Mouse (Mus musculus) gastrocnemius, postnatal 36 days (tissue): Measurements from ENCODE around the gene Cdk14. TPM values are rescaled to one million over a fixed set of nuclear protein-coding genes. Genes with fewer than 3 reads are reported as not detected.

ENCODE experiments used
- DNase-seq, 2 experiments: peaks; one replicate each; pipeline ENCODE4 v3.0.0; 2022
- intact Hi-C: fragments of 180-260 bp; cut with DNase I; formaldehyde crosslinking; loops from one replicate; pipeline ENCODE4 v1.15.1; 2025
- total RNA-seq, 2 experiments: library from RNA; stranded (reverse); gene quantifications; 2 replicates each; pipeline ENCODE4 v1.2.3; 2021

Gene Cdk14
- total RNA-seq, 2 experiments from 2014 or later: 4.2 to 4.9 TPM

DNA sequence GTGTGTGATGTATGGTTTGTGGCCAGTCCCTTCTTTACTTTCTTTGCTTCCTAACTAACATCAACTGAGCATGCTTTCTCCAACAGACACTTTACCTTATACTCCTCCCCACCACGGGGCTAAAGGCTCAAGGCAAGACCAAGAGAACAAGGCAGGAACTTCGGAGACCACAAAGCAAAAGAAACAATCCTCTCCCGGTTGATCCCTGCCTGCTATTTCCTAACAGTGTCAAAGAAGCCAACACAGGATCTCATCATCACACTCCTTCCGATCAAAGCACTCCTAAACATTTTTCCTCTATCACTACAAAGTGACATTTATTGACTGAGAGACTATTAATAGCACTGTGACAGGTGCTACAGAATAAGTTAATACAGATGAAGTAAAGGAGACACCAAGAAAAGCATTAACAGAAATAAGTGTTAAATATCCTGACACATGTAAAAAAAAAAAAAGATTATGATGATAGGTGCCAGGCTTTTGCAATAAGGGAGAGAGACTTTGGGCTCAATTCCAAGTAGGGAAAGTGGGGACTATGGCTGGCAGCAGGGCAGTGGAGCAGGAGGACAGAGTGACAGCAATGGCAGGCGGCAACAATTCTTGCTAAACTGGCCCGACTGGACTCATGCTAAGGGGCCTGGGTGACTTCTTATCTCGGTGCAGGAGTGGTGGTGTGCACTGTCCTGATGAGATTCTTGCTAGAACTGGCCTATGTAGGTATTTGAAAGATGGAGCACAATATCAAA, 208.9 kb downstream of the Cdk14 start:
- intact Hi-C loops: no loop called here
- no peak for DNase-seq

DNA sequence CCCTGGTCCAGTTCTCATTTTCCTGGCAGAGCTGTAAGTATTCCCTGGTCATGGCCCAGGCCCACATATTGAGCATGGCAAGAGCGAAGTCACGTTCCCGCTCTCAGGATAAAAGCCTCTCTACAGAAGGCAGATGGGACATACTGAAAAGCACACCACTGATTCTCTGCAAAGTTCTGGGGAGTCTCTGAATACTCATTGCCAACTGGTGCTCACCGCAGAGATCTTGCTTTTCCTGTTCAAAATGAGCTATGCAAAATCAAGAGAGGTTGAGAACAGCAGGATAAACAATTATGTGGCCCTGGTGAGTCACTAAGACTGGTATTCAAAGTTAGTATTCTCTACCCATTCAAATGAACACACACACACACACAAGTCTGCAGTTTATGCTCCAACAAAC, 212.1 kb downstream of the Cdk14 start:
- intact Hi-C loops: no loop called here
- no peak for DNase-seq

DNA sequence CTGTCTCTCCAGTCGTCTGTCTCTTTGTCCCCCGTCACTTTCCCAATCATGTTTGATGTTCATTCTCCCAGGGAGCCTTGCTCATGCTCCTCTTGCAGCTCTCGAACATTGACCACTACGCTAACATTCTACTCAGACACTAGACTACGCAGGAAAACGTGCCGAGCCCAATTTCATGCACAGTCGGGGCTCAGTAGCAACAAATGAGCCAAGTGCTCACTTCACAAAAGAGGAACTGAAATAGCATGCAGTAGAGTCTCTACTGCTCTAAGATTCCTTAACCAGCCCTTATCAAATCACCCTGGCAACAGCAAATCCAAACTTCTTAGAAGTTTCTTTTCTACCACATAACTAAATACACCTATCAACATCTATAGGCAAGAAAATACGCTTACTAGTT, 214.1 kb downstream of the Cdk14 start:
- intact Hi-C loops: no loop called here
- DNase-seq: no peak

DNA sequence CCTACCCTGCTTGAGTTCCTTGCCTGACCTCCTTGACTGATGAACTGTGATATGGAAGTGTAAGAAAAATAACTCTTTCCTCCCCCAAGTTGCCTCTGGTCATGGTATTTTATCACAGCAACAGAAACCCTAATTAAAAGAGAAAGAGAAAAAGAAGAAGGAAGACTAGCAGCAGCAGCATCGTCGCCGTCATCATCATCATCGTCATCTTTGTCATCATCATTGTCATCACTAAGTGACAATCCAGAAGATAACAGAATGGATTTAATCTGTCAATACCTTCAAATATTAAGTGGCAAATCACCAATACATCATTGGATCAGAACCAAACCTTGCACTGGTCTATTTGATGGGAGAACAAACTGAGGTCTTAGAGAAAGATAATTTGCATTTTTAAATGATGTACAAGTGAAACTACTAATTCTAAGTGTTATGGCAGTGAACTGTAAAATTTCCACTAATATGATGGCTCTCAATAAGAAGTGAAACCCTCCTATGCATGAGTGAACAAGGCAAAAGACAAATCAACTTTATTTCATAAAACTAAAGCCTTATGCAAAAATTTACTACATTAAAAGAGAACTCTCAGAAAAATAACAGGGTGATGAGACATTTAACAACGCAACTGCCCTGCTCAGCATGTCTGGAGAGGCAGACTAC, 225.4 kb downstream of the Cdk14 start:
- intact Hi-C loops: no loop called here
- DNase-seq: no peak

DNA sequence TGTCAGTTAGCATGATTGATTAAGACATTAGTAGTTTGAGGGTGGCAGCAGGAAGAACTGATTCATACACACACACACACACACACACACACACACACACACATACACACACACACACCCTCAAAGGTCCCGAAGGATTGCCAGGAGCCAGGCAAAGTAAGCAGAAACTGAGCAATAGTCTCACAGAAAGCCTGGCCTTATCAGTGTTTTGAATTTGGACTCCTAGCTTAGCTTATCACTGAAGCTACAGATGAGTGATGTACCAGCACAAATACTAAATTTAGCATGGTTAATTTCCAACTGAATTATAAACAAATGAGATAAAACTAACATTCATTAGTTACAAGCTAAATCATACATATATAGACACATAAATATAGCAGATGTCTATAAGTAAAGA, 230.5 kb downstream of the Cdk14 start:
- intact Hi-C loops: no loop called here
- no peak for DNase-seq

DNA sequence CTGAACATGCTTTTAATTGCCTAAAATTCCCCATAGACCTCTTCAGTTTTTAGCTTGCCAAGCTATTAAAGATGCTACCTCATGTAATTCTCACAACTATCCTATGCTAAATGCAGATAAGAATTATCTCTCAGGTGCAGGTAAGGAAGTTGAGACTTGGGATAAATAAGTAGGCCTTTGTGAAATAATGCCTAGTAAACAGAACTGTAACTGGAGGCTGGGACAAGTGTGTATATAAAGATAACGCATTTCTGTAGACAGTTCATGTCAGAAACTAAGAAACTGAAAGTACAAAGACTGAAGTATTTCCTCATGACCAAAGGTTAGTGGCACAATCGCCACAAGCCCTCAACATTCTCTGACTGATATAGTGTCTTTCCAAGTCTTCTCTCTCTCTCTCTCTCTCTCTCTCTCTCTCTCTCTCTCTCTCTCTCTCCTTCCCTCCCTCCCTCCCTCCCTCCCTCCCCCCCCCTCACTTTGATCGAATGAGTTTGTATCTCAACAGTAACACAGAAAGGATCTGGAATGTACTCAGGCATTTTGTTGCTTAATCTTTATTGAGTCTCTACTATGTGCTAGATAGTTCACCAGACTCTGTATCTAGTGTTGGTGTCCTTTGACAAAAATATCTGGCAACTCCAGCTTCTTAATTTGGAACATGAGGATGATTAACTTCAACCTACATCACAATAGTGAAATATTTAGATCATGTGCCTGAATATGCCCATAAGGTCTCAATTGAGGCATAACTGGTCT, 233.9 kb downstream of the Cdk14 start:
- intact Hi-C loops: no loop called here
- DNase-seq: no peak

DNA sequence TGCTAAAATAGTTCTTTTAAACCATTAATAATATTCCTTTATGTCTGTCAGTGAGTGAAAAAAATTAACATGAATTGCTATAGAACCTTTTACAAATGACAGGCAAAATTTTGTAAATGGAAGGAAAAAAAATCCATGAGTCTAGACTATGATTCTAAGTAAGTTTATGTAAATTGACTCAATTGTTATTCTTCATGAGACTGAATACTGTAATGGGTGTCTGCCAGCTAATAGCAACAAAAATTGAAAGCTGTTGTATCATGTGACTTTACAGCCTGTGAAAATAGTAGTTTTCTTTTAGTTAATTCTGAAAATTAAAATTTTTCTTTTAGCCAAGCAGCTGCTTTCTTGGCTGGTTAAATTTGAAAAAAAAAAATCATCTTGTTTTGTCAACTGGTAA, 234.6 kb downstream of the Cdk14 start:
- intact Hi-C loops: no loop called here
- DNase-seq: no peak

DNA sequence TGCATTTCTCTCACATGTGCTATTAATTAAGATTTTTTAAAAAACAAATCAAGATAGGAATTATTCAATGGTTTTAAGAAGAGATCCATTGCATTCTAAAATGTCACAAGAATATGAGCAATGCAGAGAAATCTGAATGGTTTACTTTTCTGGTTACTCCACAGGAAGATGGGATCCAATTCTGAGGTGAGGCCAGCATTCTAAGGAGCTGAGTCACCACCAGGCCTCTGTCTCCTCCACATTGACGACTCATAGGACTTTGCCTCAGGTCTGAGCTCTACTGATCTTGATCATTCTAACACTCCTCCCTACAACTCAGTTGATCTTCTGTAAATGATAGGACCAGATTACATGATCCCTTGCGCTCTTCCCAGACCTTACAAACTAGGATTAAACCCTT, 239.4 kb downstream of the Cdk14 start:
- DNase-seq: no peak
- intact Hi-C loops: no loop called here

DNA sequence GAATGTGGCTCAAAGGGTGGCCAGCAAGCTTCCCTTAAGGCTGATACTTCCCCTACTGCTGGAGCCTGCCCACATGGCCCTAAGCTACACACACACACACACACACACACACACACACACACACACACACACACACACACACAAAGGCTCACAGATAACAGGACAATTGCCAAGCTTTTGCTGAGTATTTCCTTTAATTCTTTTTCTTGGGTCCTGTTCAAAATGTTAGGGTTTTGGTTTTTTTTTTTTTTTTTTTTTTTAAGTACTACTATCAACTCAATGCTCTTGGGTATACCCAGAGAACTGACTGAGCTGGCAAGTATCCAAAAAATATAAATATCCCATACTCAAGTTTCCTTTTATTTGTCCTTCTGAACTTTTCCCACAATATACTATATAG, 239.8 kb downstream of the Cdk14 start:
- DNase-seq: no peak
- intact Hi-C loops: no loop called here

DNA sequence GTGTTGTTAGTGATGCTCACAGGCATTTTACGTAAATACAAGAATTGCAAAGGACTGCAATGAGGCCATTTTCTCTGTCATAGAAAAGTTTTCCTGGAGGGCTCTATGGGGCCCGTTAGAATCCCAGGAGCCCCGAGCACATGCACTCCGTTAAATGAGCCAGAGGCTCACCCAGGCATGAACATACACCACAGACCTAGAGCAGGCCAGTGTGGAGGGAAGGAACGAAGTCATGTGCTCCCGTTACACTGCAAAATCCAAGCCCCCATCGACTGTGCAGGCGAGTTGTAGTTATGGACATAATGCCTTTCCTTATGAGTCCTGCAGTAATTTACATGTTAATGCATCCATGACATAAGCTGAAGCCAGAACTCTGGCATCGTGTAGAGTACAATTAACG, 244.1 kb downstream of the Cdk14 start:
- intact Hi-C loops: no loop called here
- DNase-seq: no peak

DNA sequence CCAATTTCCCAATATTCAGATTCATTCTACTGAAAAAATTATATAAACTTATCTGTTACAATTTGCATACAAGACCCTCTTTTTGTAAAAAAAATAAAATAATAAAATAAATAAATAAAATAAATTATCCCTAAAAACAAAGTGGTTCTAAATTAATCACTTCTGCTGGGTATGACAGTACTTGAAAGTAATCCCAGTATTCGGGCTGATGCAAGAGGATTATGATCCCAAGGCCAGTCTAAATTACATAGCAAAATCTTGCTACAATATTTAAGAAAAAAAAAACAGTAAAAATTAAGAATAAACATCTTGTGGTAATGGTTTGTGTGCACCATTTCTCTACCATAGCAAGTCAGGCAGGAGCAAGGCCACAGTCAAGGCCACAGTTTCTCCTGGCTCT, 244.5 kb downstream of the Cdk14 start:
- no peak for DNase-seq

DNA sequence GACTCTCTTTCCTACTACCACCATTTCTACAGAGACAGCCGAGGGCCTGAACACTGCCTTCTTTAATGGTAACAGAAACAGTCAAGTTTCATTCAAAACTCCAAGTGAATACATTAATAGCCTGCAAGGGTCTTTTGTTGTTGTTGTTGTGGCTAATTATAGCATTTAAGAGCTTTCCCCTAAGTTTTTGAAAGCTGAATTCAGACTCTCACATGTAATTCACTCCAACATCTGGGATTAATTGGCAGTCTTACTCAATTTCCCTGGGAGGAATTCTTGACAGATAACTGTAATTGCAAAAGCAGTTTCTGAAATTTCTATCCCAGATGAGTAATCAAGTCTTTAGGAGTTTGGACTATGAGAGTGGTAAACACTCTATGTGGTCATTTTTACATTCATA, 245.0 kb downstream of the Cdk14 start:
- intact Hi-C loops: no loop called here
- no peak for DNase-seq

More for the DNA sequence above, 244.5 kb downstream of the Cdk14 start:
- intact Hi-C loops: no loop called here

DNA sequence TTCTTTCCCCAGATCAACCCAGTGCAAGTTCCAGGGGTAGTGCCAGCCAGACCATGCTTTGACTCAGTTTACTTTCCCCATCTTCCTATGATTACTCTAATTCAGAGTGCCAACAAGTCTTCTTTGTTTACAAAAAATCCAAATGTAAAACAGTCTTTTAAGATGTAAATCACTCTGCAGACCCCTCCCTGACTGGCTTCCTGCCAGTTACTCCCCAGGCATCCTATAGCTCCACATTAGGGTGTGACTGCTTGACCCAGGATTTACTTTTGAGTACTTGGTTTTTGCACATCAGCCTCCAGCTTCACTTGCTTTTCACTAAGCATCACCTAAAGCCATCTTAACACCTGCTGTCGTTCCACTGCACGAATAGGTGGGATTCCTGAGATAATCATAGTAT, 254.0 kb downstream of the Cdk14 start:
- intact Hi-C loops: no loop called here
- no peak for DNase-seq

DNA sequence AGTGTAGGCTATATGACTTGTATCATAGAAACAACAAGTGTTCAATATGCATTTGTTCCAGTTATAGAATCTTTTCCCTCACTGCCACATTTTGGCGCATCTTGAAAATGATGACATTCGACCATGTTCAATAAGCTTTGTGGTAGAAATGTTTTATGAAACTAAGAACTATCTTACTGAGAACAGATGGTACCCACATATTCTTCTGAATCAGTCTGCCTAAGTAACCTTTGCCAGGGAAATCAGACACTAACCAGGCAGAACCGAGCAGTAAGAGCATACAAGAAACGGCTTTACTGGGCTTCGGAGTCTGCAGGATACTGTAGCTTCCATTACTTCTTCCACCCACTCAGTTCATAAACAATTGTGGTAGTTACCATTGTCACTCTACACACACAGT, 255.8 kb downstream of the Cdk14 start:
- intact Hi-C loops: no loop called here
- DNase-seq: no peak

DNA sequence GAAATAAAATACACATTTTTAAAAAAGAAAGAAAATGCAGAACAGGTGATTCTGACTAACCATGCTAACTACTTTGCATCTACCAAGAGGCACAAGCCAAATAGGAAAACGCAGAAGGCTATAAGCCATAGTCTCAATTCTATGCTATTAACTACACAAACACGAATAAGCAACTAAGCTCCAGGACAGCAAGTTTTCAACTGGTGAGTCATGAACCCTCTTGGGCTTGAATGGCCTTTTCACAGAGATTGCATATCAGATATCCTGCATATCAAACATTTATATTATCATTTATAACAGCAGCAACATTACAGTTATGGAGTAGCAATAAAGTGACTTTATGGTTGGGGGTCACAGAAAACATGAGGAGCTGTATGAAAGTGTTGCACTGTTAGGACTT, 256.3 kb downstream of the Cdk14 start:
- intact Hi-C loops: no loop called here
- no peak for DNase-seq

DNA sequence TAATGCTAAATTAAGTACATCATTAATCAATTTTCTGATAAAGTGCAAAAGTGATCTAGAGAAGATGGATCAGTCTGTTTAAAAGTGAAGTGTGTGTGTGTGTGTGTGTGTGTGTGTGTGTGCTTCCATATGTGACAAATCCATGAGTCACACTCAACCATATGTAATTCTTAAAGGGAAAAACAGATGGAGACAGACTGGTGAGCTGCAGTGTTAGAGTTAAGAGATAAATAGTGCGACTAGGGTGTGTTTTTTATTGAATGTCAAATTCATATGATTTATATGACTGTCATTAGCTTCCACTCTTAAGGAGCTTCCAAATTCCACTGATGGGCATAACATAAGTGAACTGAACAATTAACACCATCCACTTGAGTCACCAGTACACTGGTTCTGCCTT, 260.6 kb downstream of the Cdk14 start:
- intact Hi-C loops: no loop called here
- DNase-seq: no peak

DNA sequence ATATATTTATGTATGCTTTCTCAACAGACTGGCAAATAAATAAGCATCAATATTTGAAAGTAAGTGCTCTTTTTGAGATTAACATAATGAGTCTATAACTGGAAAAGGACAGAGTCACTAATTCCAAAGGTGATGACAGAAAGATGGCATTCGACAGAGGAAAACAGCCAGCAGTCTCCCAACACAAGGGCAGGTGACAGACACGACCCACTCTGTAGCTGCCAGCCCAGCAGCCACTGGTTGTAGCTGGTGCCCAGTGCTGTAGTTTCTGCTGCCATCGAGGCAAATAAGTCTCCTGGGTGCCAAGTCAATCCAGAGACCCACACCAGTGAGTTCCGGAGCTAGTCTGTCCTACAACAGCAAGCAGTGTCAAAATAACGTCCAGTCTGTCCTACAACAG, 280.3 kb downstream of the Cdk14 start:
- intact Hi-C loops: no loop called here
- peak in 1 of 2 experiments; percentile 10 for DNase-seq

DNA sequence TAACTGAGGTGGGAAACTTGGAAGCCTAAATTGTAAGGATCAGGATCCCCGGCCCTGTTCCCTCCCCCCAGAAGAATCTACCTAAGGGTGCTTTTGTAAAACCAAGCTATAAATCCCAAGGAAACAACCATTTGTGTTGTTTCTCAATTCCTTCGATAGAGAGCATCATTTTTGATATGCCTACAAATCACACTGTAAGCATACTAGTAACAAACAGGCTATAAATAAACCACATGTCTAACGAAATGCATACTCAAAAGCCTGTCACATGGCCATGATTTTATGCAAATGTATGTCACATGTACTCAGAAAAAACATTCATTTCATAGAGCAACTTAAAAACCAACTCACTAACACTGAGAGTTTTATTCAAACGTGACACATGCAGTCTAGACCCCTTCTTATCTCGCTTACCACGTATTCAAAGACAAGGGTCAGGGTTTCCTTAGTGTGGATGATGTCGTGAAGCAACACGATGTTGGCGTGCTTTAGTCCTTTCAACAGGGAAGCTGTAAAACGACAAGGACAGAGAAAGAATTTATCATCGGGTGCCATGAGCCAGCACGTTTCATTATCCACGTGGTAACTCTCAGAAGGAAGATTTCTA, 285.1 kb downstream of the Cdk14 start:
- DNase-seq: no peak
- intact Hi-C loops: no loop called here

DNA sequence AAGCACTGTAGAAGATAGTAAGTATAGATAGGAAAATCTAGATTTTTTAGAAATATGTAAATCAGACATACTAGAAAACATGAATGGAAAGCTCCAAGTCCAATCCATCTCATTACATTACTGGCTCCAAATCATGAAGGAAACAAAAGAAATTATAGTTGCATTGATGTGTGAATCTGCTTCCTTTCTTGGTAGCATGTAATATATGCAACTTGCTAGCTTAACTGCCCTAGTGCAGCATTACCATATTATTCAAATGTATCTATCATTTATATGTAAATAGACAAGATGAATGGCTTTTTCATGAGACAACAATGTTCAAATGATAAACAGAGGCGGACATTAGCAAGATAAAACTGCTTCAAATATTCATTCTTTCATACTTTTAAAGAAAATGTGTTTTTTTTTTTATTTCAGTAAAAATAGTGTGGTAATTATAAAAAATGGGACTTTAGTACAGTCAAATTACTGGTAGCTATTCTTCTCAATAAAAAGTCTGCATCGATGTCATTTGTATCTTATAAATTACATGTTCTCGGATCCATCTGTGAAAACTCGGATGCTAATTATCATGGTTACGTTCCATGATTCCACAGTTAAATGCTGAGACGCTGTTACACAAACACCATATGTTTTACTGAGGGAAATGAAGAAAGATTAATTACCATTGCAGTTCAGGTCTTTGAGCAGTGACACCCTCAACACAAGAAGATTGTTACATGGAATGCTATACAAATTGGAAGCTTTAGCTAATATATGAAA, 285.8 kb downstream of the Cdk14 start:
- DNase-seq: no peak
- intact Hi-C loops: no loop called here

DNA sequence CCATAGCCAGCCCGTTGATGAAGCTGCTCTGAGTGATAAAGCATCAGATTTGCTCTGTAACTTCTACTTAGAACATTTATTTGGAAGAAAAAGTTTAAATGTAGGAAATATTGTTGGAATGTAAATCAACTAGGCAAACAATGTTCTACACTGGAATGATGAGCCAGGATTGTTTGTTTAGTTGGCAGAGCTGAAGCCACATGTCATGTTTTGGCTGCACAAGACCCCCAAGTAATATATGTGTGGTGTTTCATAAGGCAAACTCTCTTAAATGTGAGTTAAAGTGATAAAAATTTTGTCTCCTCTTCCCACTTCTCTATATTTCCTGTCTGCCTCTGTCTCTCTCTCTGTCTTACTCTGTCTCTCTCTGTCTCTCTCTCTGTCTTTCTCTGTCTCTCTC, 291.3 kb downstream of the Cdk14 start:
- intact Hi-C loops: no loop called here
- no peak for DNase-seq

DNA sequence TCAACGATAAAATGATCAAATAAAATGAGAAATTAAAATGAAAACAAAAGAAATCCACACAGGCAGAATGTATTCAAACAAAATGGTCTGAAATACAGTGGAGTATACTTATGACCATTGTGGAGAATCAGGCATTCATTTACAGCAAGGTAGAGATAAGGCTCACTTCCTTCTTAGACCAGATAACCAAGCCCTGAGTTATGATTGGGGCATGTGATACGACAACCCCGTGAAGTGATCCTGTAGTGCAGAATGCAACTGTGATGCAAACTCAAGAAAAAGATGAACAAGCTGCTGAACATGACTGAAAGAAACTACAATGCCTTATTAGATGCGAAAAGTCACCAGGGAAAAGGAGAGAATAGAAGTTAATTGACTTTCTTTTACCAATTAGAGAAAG, 295.5 kb downstream of the Cdk14 start:
- no peak for DNase-seq
- intact Hi-C loops: no loop called here
